Mouse (Mus musculus) kidney, embryonic 15.5 days (tissue): ENCODE data around the gene Olfr69. TPM values are rescaled to one million over a fixed set of nuclear protein-coding genes. Genes with fewer than 3 reads are reported as not detected.

Experiments used
- polyA plus RNA-seq: library from polyadenylated mRNA; unstranded; fragments of >200 nt; fragmentation: Nextera tagmentation; extraction: Ambion mirVana; gene quantifications from 2 replicates; pipeline ENCODE4 v1.2.1, GENCODE M21; 2015

The Olfr69 gene
- polyA plus RNA-seq, 1 experiment from 2014 or later: not detected

Other genes starting within 250 kb of the Olfr69 start
- not detected in 2 replicates for gene Olfr612, start 228.9 kb downstream of the Olfr69 start, polyA plus RNA-seq
- gene Olfr613, start 223.5 kb downstream of the Olfr69 start, polyA plus RNA-seq: not detected in 2 replicates
- gene Olfr615, start 215.5 kb downstream of the Olfr69 start, polyA plus RNA-seq: not detected in 2 replicates
- not detected in 2 replicates for gene Olfr616, start 202.5 kb downstream of the Olfr69 start, polyA plus RNA-seq
- gene Olfr617, start 198.5 kb downstream of the Olfr69 start, polyA plus RNA-seq: not detected in 2 replicates
- gene Olfr618, start 181.5 kb downstream of the Olfr69 start, polyA plus RNA-seq: not detected in 2 replicates
- gene Olfr619, start 171.0 kb downstream of the Olfr69 start, polyA plus RNA-seq: not detected in 2 replicates
- not detected in 2 replicates for gene Olfr620, start 159.1 kb downstream of the Olfr69 start, polyA plus RNA-seq
- gene Olfr622, start 128.9 kb downstream of the Olfr69 start, polyA plus RNA-seq: not detected in 2 replicates
- not detected in 2 replicates for gene Olfr623, start 107.9 kb downstream of the Olfr69 start, polyA plus RNA-seq
- 0.03 TPM in 1 of 2 replicates, not detected in the other for gene Olfr624, start 100.4 kb downstream of the Olfr69 start, polyA plus RNA-seq
- not detected in 2 replicates for gene Olfr625-ps1, start 88.9 kb downstream of the Olfr69 start, polyA plus RNA-seq
- gene Olfr243, start 56.9 kb downstream of the Olfr69 start, polyA plus RNA-seq: not detected in 2 replicates
- gene Olfr628, start 41.2 kb downstream of the Olfr69 start, polyA plus RNA-seq: not detected in 2 replicates
- gene Olfr629, start 26.7 kb downstream of the Olfr69 start, polyA plus RNA-seq: not detected in 2 replicates
- not detected in 2 replicates for gene Olfr630, start 14.3 kb downstream of the Olfr69 start, polyA plus RNA-seq
- gene Olfr68, start 8.1 kb upstream of the Olfr69 start, polyA plus RNA-seq: not detected in 2 replicates
- gene Olfr67, start 20.2 kb upstream of the Olfr69 start, polyA plus RNA-seq: not detected in 2 replicates
- 2,879 and 3,105 TPM in 2 replicates for gene Hbb-bt, start 42.4 kb upstream of the Olfr69 start, polyA plus RNA-seq
- 7,996 and 8,703 TPM in 2 replicates for gene Hbb-bs, start 56.5 kb upstream of the Olfr69 start, polyA plus RNA-seq
- not detected in 2 replicates for gene Hbb-bh2, start 68.9 kb upstream of the Olfr69 start, polyA plus RNA-seq
- 1.8 and 2.3 TPM in 2 replicates for gene Hbb-bh1, start 71.6 kb upstream of the Olfr69 start, polyA plus RNA-seq
- 188 and 278 TPM in 2 replicates for gene Hbb-y, start 81.6 kb upstream of the Olfr69 start, polyA plus RNA-seq
- not detected in 2 replicates for gene Olfr66, start 114.7 kb upstream of the Olfr69 start, polyA plus RNA-seq
- gene Olfr64, start 122.9 kb upstream of the Olfr69 start, polyA plus RNA-seq: not detected in 2 replicates
- gene Olfr65, start 131.9 kb upstream of the Olfr69 start, polyA plus RNA-seq: not detected in 2 replicates
- not detected in 2 replicates for gene Olfr631, start 157.2 kb upstream of the Olfr69 start, polyA plus RNA-seq
- gene Olfr632, start 162.8 kb upstream of the Olfr69 start, polyA plus RNA-seq: not detected in 2 replicates
- gene Olfr633, start 172.8 kb upstream of the Olfr69 start, polyA plus RNA-seq: not detected in 2 replicates
- not detected in 2 replicates for gene Olfr635, start 199.6 kb upstream of the Olfr69 start, polyA plus RNA-seq
- not detected in 2 replicates for gene Olfr638, start 227.2 kb upstream of the Olfr69 start, polyA plus RNA-seq
- 0.03 TPM in 1 of 2 replicates, not detected in the other for gene Olfr639, start 245.7 kb upstream of the Olfr69 start, polyA plus RNA-seq